Mouse (Mus musculus): ENCODE results near the gene Xrcc3. TPM values are rescaled to one million over a fixed set of nuclear protein-coding genes. Genes with fewer than 3 reads are reported as not detected.

Xrcc3 gene
- total RNA-seq, 2 experiments from 2014 or later = 5.4 to 5.5 TPM

DNA sequence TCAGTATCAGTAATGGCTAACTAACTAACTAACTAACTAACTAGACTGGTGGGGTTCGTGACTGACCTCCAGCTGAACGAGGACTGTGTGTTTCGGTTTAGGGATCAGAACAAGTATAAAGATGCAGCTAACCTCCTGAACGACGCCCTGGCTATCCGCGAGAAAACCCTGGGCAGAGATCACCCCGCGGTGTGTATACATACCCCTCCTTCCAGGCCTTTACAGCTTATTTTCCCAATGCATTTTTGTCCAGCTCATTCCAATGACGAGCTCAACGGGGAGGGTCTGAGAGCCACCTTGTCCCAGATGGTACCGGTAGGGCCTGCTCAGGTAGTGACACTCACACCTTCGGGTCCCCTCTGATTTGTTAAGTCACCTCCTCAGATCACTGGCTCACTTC lies 35.8 kb downstream of the Xrcc3 start:
- no peak for DNase-seq (ENCODE audit: low spot score in 2 of 2)

DNA sequence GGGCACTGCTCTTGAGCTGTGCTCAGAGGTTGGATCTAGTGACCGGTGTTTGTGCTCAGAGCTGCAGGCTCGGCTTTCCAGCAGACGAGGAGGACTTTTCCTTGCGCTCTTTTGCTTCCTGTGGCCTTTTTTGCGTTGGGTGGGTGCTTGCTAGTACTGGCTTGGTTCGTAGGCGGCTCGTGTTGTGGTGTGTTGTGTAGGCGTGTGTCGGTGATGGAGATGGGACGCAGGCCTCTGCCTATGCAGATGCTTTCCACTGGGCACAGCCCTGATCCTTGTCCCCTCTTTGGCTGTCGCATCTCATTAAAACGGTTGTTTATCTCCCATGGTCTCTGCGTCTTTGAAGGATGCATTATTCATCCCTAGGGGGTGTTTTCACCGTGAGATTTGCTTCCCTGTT lies 38.8 kb downstream of the Xrcc3 start:
- DNase-seq (ENCODE audit: low spot score in 2 of 2) = no peak

DNA sequence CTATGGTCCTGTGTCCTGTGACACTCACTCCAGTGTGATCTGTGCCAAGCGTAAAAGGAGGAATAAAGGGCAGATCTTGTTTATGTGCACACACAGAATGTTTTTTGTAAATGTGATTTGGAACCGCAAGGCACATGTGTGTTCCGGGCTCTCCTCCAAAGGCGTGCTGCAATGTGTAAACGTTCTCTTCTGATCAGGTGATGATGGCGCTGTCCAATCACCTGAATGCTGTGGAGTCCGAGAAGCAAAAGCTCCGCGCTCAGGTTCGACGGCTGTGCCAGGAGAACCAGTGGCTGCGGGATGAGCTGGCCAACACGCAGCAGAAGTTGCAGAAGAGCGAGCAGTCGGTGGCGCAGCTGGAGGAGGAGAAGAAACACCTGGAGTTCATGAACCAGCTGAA lies 39.5 kb downstream of the Xrcc3 start:
- no peak for DNase-seq (ENCODE audit: low spot score in 2 of 2)

DNA sequence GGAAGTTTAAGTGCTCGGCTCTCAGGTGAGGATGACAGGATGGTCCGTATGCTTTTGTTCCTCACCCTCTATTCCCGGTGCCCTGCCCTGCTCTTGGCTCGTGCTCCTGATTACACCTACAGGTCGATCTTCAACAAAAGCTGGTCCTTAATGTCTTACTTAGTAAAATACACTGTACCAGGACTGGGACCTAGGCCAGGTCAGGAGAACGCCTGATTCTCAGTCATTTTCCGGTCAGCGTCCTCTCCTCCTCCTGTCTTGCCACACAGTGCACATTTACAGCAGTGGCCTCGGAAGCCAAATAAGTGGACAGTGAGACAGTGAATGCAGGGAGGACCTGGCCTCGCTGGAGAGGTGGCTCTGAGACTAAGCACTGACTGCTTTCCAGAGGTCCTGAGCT lies 43.0 kb downstream of the Xrcc3 start:
- no peak for DNase-seq (ENCODE audit: low spot score in 2 of 2)

DNA sequence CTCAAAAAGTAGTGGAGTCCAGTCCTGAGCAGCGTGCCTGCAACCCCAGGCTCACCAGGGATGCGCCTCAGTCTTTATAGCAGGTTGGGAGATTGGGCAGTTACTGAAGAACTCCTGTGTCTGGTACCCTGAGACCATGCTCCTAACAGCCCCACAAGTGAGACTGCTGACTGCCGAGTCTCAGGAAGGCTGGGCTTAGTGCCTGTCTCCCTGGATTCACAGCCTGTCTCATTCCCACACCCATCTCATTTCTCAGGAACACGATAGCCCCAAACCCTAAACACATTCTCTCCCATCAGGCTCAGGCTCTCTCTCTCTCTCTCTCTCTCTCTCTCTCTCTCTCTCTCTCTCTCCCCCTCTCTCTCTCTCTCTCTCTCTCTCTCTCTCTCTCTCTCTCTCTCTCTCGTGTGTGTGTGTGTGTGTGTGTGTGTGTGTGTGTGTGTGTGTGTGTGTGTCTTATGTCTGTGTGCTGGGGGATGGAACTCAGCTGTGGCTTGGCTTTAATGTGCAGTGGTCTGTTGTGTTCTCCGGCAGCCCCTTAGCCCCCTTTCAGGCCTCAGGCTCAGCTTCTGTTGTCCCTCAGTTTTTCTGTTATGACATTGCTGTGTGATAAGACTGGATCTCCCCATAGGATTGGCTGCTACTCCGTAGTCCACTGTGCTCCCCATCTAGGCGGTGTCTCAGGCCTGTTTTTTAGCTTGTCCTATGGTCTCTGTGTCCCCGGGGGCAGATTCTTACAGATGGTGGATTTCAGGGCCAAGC lies 43.7 kb downstream of the Xrcc3 start:
- DNase-seq (ENCODE audit: low spot score in 2 of 2) = no peak

DNA sequence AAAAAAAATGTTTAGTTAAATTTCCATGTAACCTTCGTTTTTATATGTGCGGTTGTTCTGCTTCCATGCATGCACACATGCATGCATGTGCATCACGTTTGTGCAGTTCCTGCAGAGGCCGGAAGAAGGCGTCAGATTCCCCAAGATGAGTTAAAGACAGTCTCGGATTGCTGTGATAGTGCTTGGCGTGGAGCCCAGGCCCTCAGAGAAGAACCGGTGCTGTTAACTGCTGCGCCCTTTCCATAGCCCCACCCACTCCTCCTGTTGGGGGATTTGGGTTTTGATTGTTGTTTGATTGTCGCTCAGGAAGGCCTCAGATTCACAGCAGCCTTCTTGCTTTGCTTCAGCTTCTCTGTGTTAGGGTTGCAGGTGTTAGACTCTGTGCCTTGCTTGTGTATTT lies 44.4 kb downstream of the Xrcc3 start:
- DNase-seq (ENCODE audit: low spot score in 2 of 2) = peak in 1 of 2 experiments; percentile 73

DNA sequence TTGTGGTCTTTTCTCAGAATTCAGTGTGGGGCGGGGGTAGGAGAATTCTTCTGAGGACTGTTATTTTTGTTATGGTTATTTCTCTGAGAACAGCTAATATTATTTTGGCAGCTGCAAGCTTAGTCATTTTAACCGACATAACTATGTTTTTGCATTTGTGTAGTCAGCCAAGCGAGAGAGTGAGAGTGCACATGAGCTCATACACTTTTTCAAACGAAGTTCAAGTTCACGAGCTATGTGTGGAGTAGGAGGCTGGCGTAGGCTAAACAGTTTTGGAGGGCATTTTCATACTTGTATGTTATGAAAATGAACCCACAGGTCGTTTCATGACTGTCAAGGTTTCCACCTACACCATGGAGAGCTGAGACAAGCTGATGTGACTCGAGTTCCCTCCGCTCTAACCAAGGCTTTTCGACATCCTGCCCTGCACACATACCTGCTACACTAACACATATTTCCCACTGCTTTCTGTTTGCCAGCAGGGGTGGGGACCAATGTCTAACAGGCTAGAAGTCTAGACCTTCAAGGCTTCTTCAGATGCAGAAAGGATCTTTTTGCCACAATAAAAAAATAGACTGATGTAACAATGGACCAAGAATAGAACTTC lies 45.2 kb downstream of the Xrcc3 start:
- no peak for DNase-seq (ENCODE audit: low spot score in 2 of 2)

DNA sequence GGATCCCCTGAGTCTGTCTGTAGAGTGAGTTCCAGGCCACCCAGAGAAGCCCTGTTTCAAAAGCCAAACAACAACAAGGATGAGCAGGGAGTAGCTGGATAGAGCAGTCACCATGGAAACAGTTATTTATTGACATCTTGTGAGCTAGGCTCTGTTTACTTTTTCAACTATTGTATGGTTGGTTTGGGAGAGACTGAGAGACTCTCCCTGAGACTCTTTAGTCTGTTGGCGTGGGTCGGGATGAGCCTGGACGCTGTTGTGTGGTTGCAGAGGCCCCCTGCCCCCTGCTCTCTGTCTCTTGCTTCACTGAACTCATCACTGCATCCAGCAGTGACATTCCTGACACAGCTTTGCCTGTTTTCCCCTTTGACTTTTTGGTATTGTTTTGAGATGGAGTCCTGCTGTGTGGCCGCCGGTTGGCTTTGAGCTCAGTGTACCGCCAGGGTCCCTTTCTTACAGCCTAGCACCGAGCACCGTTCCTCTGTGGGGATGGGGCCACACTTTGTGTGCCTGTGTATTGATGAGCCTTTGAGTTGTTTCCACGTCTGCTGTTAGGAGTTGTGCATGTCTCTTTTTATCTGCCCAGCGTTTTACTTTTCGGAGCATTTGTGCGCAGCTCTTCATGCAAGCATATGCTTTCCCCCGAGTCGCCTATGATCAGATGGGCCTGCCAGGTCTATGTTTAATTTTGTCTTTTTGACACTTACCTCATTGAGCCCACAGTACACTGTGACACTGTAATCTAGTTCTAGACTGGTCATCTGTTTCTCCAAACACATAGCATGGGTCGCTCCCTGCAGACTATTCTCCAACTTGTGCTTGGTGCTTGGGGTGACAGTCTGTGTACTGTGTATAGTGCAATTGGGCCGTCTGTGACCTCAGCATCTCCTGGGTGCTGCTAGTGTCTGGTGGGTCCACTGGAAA lies 47.1 kb downstream of the Xrcc3 start:
- DNase-seq (ENCODE audit: low spot score in 2 of 2) = no peak

DNA sequence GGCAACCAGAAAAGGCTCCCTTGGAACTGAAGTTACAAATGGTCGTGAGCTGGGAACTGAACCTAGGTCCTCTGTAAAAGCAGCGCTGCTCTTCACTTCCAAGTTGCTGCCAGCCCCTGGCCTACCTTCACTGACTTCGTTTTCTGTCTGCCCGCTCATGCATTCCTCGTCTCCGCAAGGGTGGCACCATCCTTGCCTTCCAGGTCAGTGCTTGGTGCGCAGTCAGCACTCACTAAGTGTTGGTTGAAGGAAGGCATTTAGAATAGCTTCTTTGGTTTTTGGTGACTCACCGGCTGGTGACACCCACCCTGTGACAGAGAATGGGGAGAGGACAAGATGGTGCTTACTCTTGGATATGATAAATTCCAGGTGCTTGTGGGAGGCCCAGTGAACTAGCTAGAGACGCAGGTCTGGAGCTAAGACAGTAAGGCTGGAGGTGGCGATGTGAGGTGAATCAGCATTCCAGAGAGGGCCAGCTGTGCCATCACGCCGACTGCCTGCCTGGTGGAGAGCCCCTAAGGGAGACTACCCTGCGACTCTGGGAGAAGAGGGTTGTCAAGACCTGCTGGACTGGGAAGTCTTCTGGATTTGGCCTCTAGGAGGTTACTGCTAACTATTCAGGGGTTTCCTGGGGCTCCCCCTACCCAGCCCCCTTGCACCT lies 50.9 kb downstream of the Xrcc3 start:
- no peak for DNase-seq (ENCODE audit: low spot score in 2 of 2)

DNA sequence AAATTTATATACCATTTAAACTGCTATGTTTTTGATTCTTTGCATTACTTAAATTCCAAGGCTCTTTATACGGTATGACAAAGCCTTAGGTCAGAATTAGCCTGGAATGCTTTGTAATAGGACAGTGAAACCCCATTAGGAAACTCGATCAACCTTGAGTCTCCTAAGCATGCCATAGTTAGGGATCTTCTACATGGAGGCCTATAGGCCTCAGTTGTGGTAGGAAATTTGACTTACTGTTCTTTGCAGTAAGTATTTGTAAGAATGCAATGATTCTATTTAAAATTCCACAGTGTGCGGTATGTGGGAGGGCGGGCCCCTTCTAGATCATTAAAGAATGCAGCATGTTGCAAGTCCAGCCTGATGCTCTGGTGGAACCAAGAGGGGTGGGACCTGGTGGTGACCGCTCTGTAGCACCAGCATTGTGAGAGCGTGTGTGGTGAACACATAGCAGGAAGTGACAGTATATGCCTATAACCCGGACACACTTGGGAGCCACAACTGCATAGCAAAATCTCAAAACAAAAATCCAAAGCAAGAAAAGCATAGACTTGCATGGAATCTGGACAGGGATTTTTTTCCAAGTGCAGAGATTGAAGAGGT lies 53.3 kb downstream of the Xrcc3 start:
- no peak for DNase-seq (ENCODE audit: low spot score in 2 of 2)

DNA sequence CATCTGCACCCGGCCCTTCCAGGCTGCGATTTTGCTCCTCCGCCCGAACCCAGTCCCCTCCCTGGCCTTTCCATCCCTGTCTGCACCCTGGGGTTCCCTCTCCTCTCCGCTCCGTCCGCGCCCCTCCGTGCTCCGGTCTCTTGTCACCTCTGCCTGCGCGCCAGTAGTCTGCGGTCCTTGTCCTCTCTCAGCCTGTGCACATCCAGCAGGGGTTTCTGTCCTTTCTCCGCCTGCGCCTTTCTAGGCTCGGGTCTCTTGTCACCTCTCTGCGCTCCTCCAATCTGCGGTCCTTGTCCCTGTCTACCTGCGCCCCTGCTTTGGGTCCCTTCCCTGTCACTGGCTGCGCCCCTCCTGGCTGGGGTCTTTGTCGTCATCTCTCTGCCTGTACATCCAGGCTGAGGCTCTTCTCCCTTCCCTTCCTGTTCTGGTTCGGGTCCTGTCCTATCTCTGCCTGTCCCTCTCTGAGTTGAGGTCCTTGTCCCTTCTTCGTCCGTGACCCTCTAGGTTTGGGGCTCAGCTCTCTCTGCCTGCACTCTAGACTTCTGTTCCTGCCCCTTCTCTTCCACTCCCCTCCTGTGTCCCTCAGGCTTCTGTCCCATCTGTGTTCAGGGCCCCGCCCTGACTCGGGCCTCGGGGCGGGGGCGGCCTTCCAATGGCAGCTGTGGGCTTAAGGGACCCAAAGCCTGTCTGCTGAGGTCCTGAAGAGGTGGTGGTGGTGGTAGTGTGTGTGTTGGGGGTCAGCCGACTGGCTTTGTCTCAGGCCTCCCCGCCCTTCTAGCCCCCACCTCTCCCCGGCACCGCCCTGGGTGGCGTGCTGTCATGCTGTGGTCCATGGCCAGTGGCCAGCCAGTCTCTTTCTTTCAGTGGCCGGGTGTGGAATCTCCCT lies 54.3 kb downstream of the Xrcc3 start:
- DNase-seq (ENCODE audit: low spot score in 2 of 2) = peak; percentile 42 to 72

DNA sequence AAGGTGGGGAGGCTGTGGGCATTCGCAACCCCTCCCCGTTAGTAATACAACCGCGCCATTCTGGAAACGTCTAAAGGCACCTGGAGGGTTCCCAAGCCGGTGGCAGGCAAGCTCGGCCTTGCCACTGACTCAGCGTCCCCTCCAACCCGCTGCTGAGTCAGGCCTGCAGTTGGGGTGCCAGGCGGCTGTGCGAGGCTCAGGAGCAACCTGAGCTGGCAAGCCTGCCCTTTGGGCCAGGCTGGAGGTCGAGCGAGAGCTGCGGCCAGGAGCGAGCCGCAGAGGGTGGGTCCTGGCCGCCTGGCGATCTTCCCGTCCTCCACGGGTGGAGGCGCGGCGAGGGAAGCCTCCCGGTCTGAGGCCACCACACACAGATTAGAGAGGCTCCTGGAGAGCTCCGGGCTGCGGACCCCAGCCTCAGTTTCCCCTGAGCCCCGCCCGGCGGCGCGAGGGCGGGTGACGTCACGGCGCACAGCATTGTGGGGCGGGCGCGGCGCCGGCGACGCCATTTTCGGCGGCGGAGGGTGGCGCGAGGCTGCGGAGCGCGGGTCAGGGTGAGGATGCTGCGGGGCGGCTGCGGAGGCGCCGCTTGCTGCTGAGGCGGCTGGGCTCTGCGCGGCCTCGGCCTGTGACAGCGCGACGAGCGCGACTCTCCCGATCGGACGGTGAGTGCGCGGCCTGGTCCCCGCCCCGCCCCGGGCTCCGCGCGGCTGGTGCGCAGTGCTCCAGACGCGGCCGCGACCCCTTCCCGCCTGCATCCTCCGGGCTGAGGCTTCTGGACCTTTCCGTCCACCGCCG lies 55.1 kb downstream of the Xrcc3 start, which contains the start of gene Klc1:
Gene Klc1 (plus strand): TSS at position 469 of the 795 bp plus-strand sequence.
- peak; percentile 69 to 76 for DNase-seq (ENCODE audit: low spot score in 2 of 2)

DNA sequence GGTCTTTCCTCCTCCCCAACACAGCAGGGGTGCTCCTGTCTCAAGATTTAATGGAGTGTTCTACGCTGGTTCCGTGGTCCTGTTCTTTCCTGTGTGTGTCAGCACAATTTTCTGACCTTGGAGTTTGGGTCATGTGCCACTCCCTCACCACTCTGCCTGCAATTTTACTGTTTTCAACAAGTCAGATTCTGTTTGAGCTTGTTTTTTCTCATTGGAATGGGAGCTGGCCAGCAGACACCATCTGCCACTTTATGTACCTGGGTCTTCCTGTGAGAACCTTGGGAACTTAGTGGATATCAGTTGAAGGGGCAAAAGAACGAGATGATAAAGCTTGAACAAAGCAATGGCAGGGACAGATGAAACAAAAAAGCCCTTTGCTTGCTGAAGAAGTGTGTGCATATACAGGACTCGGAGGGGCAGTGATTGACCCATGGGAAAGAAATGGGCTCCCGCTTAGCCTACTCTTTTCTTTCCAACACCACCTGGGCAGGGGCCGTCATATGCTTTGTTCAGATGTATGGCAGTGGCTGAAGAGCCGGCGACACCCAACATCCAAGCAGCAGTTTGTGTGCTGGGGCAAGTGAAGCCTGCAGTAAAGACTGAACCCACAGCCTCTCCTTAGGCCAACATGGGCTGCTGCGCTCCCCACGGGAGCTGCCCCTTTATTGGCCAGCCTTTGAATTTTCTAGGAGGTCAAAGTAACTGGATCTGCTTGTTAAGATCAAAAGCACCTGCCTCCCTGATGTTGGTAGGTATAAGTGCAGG lies 55.9 kb downstream of the Xrcc3 start:
- DNase-seq (ENCODE audit: low spot score in 2 of 2) = no peak

DNA sequence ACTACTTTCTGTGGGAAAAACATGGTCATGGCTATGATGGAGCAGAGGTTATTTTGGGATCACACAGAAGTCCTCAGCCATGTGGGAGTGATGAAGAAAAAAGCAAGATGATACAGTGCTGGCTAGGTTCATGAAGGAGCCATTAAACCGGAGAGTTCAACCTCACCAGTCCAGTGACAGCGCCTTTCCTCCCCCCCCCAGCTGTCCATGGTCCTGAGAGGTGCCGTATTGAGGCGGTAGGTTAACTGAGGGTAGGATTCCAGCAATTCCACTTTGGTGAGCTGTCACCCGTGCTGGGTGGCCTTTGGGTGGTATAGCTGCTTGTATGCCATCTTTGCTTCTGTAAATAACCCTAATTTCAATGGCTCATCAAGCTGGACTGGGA lies 57.0 kb downstream of the Xrcc3 start:
- DNase-seq (ENCODE audit: low spot score in 2 of 2) = no peak

DNA sequence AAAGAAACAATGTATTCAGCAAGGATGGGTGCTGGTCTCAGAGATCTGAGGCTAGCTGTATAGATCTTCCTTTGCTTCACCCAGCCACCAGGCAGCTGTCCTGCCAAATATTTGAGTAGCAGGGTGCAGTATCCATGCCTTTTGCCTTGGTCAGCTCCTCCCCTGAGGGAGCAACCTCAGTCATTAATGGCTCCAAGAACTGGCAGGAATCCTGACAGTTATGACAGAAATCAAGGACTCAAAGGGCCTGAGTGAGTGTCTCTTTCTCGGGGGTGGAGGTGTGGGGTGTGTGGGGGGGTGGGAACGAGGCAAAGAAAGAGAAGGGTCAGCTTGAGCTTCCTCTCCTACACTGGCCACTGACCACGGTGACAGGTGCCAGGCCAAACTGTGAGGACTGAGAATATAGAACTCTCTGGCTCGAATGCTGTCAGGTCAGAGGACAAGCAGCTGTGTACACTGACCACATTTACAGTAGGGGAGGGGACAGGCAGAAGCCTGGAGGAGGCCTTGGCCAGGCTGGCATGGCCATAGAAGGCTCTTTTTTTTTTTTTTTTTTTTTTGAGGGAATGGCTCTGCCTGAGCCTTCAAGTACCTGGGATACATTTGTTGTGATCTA lies 57.5 kb downstream of the Xrcc3 start:
- no peak for DNase-seq (ENCODE audit: low spot score in 2 of 2)

DNA sequence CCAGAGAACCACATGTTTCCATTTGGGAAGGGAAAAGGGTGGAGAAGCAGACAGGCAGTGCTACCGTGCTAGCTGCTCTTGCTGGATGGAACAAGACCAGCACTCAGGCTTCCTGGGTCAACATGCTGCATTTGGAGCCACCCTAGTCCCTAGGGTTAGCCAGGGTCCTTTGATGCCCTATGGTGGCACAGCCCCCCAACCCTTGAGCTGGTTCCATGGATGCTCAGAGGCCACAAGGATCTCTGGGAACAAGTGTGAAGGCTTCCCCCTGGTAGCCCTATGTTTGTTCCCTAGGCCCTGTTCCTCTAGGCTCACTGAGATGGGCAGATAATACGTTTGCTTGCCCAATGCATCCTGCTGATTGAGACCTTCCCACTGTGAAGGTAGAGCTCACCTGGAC lies 58.4 kb downstream of the Xrcc3 start:
- DNase-seq (ENCODE audit: low spot score in 2 of 2) = no peak

DNA sequence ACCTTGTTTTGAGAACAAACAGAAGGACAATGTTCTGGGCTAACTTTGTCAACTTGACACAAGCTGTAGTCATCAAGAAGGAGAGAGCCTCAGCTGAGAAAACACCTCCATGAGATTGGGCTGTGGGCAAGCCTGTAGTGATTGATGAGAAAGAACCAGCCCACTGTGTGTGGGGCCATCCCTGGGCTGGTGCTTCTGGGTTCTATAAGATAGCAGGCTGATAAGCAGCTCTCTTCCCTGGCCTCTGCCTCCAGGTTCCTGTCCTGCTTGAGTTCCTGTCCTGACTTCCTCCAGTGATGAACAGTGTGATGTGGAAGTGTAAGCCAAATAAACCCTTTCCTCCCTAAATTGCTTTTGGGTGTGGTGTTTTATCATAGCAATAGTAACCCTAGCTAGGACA lies 59.0 kb downstream of the Xrcc3 start:
- DNase-seq (ENCODE audit: low spot score in 2 of 2) = no peak

DNA sequence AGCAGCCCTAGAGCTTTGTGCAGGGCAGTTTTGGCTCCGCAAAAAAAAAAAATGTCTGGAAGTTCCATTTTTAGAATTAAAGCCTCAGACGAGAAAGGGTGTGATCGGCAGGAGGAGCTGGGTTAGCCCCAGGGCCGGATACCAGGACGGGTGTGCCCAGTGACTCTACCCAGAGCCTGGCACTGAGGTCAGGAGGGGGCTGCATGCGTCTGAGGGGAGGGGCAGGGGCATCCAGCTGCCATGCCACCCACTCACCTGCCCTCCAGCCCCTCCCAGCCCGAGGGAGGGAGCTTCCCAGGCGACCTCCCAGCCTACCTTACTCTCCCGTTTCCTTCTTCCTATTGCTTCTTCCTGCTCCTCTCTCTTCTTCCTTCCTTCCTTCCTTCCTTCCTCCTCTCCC lies 60.3 kb downstream of the Xrcc3 start:
- DNase-seq (ENCODE audit: low spot score in 2 of 2) = no peak
